Mouse (Mus musculus) C2C12 (cell line): ENCODE results near the gene Dand5. TPM values are rescaled to one million over a fixed set of nuclear protein-coding genes. Genes with fewer than 3 reads are reported as not detected.

Experiments used
- H3K27me3 ChIP-seq: one replicate; pipeline ENCODE4 v1.6.1; 2011; ENCODE audit not compliant: control insufficient read depth, insufficient read depth, insufficient read length
- H3K36me3 ChIP-seq: one replicate; pipeline ENCODE4 v1.6.1; 2011; ENCODE audit not compliant: control insufficient read depth, insufficient read depth
- H3K4me3 ChIP-seq: one replicate; pipeline ENCODE4 v1.5.1; 2011; ENCODE audit warnings: mild to moderate bottlenecking, control low read depth; ENCODE audit not compliant: poor library complexity, insufficient read depth, severe bottlenecking
- H3K79me2 ChIP-seq: one replicate; pipeline ENCODE4 v1.6.1; 2011; ENCODE audit not compliant: control insufficient read depth, insufficient read depth
- H3K79me3 ChIP-seq: one replicate; pipeline ENCODE4 v1.6.1; 2011; ENCODE audit warnings: low read depth, control low read depth
- H3ac ChIP-seq: one replicate; pipeline ENCODE3; 2011; ENCODE audit warnings: low read depth; ENCODE audit not compliant: control insufficient read depth, insufficient read length
- CEBPB ChIP-seq: IDR thresholded peaks from one replicate; pipeline ENCODE4 v1.6.1; 2011; ENCODE audit warnings: low read depth, mild to moderate bottlenecking, control low read depth, moderate library complexity
- CTCF ChIP-seq: IDR thresholded peaks from one replicate; pipeline ENCODE4 v1.5.1; 2011; ENCODE audit not compliant: control insufficient read depth, insufficient read depth, insufficient read length
- FOSL1 ChIP-seq: IDR thresholded peaks from one replicate; pipeline ENCODE4 v1.8.0; 2011; ENCODE audit warnings: mild to moderate bottlenecking, low read length; ENCODE audit not compliant: poor library complexity, insufficient read depth, severe bottlenecking
- MAX ChIP-seq: IDR thresholded peaks from one replicate; pipeline ENCODE4 v1.6.1; 2011; ENCODE audit warnings: mild to moderate bottlenecking, control low read depth
- MYOD1 ChIP-seq: IDR thresholded peaks from one replicate; pipeline ENCODE4 v1.6.1; 2011; ENCODE audit warnings: low read depth; ENCODE audit not compliant: control insufficient read depth, insufficient read length
- MYOG ChIP-seq: IDR thresholded peaks from one replicate; pipeline ENCODE4 v1.6.1; 2011; ENCODE audit not compliant: control insufficient read depth, insufficient read length; ENCODE audit errors: extremely low read depth
- USF1 ChIP-seq: IDR thresholded peaks from one replicate; pipeline ENCODE4 v1.6.1; 2011; ENCODE audit warnings: low read depth, mild to moderate bottlenecking, control low read depth, moderate library complexity
- polyA plus RNA-seq: library from polyadenylated mRNA; unstranded; fragments of >200 nt; fragmentation: generic; extraction: Trizol; gene quantifications from one replicate; pipeline ENCODE4 v1.2.1, GENCODE M21; 2012; ENCODE audit warnings: missing spikeins

The Dand5 gene
- polyA plus RNA-seq, 1 experiment = 2.4 TPM

DNA sequence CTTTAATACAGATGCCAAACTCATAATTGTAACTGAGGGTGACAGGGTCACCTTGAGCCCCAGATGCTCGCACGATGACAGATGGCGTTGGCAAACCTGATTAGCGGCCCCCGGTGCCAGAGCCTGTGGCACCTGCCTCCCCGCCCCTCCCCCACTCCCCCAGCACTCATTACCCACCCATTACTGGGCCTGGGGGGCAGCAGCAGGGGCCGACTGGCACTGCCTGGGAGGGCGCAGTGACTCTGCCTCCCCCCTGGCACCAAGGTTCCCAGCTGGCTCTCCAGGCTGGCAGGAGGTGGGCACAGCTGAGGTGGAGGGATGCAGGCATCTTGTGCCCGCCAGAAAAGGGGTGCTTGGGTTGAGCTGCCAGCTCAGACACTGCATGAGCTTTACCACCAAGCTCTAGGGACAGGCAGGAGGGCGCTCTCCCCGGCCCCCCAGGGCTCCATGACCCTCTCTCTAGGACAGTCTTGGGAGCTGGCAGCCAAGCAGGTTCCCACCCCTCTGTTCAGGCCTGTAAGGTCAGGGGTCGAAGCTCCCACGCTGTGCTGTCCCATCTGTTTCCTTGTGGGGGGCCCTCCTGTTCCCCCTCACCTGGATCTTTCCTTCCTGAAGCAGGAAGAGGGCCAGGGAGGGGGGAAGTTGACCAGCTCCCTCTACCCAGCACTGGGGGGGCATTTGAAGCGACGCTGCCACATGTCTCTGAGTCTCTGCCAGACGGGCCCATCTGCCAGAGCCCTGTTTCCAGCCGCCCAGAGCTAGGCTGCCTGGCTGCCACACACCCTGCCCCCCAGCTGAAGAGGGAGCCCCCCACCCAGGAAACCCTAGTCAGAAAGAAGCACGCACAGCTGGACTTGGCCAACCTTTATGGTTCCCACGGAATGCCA lies 7.8 kb downstream of the Dand5 start:
- Histone ChIP-seq H3K27me3 (no peaks in the 10 kb centered on the region), H3ac (no peak overlapping the region), H3K79me3 (no peaks in the 10 kb centered on the region), H3K36me3 (no peaks in the 10 kb centered on the region), H3K79me2 (no peaks in the 10 kb centered on the region), H3K4me3 (no peak overlapping the region)
- TF ChIP-seq FOSL1 (no peak), CTCF (no peak), MYOD1 (no peak), MAX (no peak), MYOG (no peak), CEBPB (no peak), USF1 (no peak)

- H3K79me3 ChIP-seq = no peaks in the 10 kb centered on the region
- TF ChIP-seq MYOD1 (no peak), MAX (no peak), MYOG (no peak), CTCF (no peak), USF1 (no peak), FOSL1 (no peak), CEBPB (no peak)
- H3K36me3 ChIP-seq = no peaks in the 10 kb centered on the region
- no peak overlapping the region for H3ac ChIP-seq
- H3K27me3 ChIP-seq = no peaks in the 10 kb centered on the region
- no peak overlapping the region for H3K4me3 ChIP-seq
- no peaks in the 10 kb centered on the region for H3K79me2 ChIP-seq
Measured at GRCm38 (mm10) chr8:84814240-84814554, 8.4 kb downstream of the Dand5 start.

GRCm38 (mm10) chr8:84813830-84814229 lies 8.8 kb downstream of the Dand5 start:
- TF ChIP-seq USF1 (no peak), MAX (no peak), MYOG (no peak), FOSL1 (no peak), CTCF (no peak), MYOD1 (no peak), CEBPB (no peak)
- Histone ChIP-seq H3K27me3 (no peaks in the 10 kb centered on the region), H3K36me3 (no peaks in the 10 kb centered on the region)

GRCm38 (mm10) chr8:84813059-84813458 lies 9.6 kb downstream of the Dand5 start:
- no peaks in the 10 kb centered on the region for H3K79me3 ChIP-seq
- no peaks in the 10 kb centered on the region for H3K36me3 ChIP-seq
- no peak overlapping the region for H3ac ChIP-seq
- no peak overlapping the region for H3K4me3 ChIP-seq
- TF ChIP-seq CTCF (peak; percentile 5), USF1 (no peak)
- H3K27me3 ChIP-seq = no peaks in the 10 kb centered on the region
- H3K79me2 ChIP-seq = no peaks in the 10 kb centered on the region

More at GRCm38 (mm10) chr8:84813830-84814229, 8.8 kb downstream of the Dand5 start:
- Histone ChIP-seq H3K79me2 (no peaks in the 10 kb centered on the region), H3K4me3 (no peak overlapping the region), H3ac (no peak overlapping the region), H3K79me3 (no peaks in the 10 kb centered on the region)

GRCm38 (mm10) chr8:84811303-84811702 lies 11.3 kb downstream of the Dand5 start:
- Histone ChIP-seq H3ac (peak overlapping the region; percentile 23), H3K79me2 (no peaks in the 10 kb centered on the region), H3K36me3 (no peaks in the 10 kb centered on the region), H3K4me3 (no peak overlapping the region), H3K27me3 (no peaks in the 10 kb centered on the region), H3K79me3 (no peaks in the 10 kb centered on the region)
- no peak for TF ChIP-seq MAX
- no peak for TF ChIP-seq MYOG
- no peak for TF ChIP-seq USF1
- TF ChIP-seq CEBPB = no peak
- TF ChIP-seq FOSL1 = no peak

DNA sequence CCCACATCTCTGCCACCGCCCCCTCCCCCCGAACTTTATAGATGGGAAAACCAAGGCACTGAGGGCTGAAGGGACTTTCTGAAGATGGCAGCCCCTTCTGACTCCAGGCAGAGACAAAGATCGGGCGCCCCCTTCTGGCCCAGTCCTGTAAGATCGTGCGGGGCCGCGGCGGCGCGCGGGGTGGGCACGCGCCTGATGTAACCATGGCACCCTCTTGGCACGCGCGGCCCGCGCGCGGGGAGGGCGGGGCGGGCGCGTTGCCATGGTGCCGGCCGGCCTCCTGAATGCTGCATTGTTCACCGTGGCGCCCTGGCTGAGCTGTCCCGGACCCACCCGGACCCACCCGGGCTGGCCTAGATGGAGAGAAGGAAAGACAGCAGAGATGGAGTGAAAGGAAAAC lies 11.7 kb downstream of the Dand5 start:
- TF ChIP-seq MYOG (no peak), CTCF (peak; percentile 89)
- Histone ChIP-seq H3K79me3 (no peaks in the 10 kb centered on the region), H3K79me2 (no peaks in the 10 kb centered on the region), H3ac (peak overlapping the region; percentile 23), H3K27me3 (no peaks in the 10 kb centered on the region), H3K36me3 (no peaks in the 10 kb centered on the region), H3K4me3 (no peak overlapping the region)
